Mouse (Mus musculus) small intestine, adult 10 weeks (tissue): ENCODE measurements around the gene Prkn. TPM values are rescaled to one million over a fixed set of nuclear protein-coding genes. Genes with fewer than 3 reads are reported as not detected.

Experiments
- polyA plus RNA-seq: library from polyadenylated mRNA; stranded (reverse); fragments of 350-450 nt; fragmentation: Illumina TruSeq; extraction: RNeasy Lipid Tissue Mini Kit (QIAGEN cat#74804); gene quantifications from one replicate; pipeline ENCODE4 v1.2.3, GENCODE M21; 2014; ENCODE audit warnings: low replicate concordance

The Prkn gene
- polyA plus RNA-seq = 0.26 TPM

DNA sequence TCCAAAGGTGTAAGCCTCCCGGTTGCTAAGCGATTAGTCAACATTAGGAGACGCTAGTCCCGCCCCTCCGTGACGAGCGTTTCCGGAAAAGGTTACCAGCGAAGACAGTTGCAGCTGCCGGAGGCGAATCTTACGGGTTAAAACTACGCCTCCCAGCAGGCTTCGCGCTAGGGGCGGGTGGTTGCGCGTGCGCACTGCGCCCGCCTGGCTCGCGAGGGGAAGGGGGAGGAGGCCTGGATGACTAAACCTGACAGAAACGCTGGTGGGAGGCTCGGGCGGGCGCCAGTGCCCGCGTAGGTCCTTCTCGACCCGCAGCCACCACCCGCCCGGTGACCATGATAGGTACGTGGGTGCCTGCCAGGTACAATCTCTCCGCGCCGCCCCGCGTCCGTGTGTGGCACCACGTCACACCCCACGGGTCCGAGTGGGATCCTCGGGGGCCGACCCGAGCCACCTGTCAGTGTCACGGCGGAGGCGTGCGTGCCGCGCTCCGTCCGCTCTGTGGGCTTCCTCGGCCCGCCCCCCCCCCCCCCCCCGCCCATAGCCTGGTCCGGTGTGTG is at the start of gene Prkn, which contains the start of gene Pacrg:
Prkn (plus strand) TSS at position 237 of the 560 bp plus-strand sequence.
Pacrg (minus strand) TSS at position 164 of the 560 bp plus-strand sequence.

Other genes starting within 250 kb of the Prkn start
- gene Pacrg, start 73 bp upstream of the Prkn start, polyA plus RNA-seq = not detected